Mouse (Mus musculus): ENCODE data around the gene Hs2st1. TPM values are rescaled to one million over a fixed set of nuclear protein-coding genes. Genes with fewer than 3 reads are reported as not detected.

Gene Hs2st1
- total RNA-seq, 2 experiments from 2014 or later: 22.0 to 27.4 TPM

GRCm38 (mm10) chr3:144586731-144587130, 16.8 kb upstream of the Hs2st1 start:
- DNase-seq: no peak

GRCm38 (mm10) chr3:144584789-144585553, 15.0 kb upstream of the Hs2st1 start:
- no peak for DNase-seq

DNA sequence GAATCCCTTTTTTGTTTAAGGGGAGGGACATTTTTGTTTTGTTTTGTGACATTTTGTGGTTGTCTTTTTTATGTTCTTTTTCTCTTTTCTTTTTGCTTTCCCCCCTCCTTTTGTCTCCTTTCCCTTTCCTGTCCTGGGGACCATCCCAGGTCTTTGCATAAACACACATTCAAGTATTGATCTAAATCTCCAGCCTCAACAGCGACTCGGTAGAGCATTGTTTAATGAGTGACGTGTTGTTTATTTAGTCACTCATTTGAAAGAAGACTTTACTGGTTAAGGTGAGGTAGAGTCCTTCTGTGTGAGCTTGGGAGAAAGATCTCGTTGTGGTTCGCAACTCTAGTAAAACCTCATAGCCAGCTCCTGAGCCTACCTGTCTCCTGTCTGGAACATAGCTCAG, 13.8 kb upstream of the Hs2st1 start:
- DNase-seq: no peak

DNA sequence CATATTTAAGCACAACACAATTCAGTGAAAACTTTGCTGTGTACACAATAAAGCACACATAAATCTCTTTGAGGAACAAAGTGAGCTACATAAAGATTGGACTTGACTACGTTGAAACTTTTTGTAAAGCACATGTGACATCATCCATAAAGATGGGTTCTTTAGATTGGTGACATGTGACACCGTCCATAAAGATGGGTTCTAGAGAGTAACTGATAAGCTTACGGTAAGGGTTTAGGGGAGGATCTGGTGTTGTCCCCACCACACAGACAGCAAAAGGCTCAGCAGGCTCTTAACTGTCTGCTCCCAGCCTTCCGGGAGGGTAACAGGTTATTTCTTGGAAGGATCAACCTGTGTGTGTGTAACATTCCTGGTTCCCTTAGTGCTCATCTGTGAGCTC, 12.3 kb upstream of the Hs2st1 start:
- DNase-seq: no peak

- DNase-seq: no peak
Observed at GRCm38 (mm10) chr3:144581842-144582241, 11.9 kb upstream of the Hs2st1 start.

DNA sequence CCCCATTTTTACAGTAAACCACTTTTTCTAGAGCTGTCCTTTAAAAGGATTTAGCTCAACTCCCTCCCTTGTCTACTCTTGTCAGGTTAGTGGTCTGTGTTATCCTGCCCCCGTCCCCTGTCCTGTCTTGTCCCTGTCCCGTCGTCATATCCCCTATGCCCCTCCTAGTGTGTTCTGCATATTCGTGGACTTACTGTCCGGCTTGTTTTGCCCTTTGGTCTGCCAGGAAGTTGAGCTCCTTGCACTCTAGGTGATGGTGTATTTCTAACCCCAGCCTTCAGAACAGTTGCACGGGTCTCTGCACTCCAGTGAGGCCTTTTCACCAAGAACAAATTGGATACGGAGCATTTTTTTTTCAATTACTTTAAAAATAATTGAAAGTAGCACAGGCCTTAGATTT, 10.3 kb upstream of the Hs2st1 start:
- DNase-seq: no peak

- no peak for DNase-seq
Observed at GRCm38 (mm10) chr3:144579796-144580195, 9.8 kb upstream of the Hs2st1 start.

GRCm38 (mm10) chr3:144578921-144579320, 8.9 kb upstream of the Hs2st1 start:
- DNase-seq: no peak

- no peak for DNase-seq
Observed at GRCm38 (mm10) chr3:144577366-144578340, 7.7 kb upstream of the Hs2st1 start.

DNA sequence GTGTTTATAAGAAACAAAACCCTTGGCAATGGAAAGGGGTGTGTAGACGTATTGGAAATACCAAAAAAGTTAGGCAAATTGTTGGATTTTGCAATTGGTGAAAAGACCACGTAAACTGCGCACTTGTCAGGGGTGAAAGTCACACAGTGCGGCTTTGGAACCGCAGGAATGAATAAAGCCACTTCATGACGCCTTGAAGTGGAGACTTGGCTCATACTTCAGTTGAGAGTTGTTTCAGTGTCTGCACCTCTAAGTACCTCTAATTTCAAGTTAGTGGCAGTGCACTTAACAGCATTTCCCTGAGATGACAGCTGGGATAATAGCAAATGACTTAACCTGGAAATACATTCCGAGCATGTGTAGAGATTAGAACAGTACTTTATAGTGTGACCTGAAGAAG, 4.3 kb upstream of the Hs2st1 start:
- no peak for DNase-seq

GRCm38 (mm10) chr3:144570816-144571487, 971 bp upstream of the Hs2st1 start:
- peak; percentile 85 for DNase-seq

GRCm38 (mm10) chr3:144569401-144569971, 495 bp downstream of the Hs2st1 start:
- DNase-seq: no peak

DNA sequence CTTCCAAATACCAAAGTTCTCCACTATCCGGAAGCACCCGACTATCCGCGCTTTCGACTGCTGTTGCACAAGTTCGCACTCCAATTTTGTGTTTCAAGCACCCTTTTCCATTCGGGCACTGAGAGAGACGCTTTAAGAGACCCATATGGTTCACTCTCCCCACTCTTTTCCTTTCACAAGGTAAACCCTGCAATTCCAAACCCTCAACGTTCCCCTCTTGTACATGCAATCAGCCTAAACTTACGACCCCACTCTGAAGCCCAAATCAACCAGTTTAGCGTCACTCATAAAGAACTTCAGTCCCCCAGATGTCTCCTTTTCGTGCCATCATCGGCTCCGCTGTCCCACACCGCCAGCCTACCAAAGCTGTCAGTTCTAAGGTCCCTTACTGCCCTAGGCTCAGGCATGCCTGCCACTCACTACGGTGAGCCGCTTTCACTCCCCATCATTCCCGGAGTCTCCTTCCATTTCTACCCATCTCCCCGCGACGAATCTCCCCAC, 1.1 kb downstream of the Hs2st1 start:
- DNase-seq: no peak

- no peak for DNase-seq
Observed at GRCm38 (mm10) chr3:144565212-144565611, 4.8 kb downstream of the Hs2st1 start.

GRCm38 (mm10) chr3:144563916-144564315, 6.1 kb downstream of the Hs2st1 start:
- DNase-seq: no peak

GRCm38 (mm10) chr3:144561511-144562250, 8.3 kb downstream of the Hs2st1 start:
- DNase-seq: no peak

GRCm38 (mm10) chr3:144558274-144558673, 11.7 kb downstream of the Hs2st1 start:
- DNase-seq: no peak

GRCm38 (mm10) chr3:144556625-144557324, 13.2 kb downstream of the Hs2st1 start:
- DNase-seq: no peak

- DNase-seq: no peak
Observed at GRCm38 (mm10) chr3:144555144-144555543, 14.8 kb downstream of the Hs2st1 start.

GRCm38 (mm10) chr3:144554503-144554902, 15.5 kb downstream of the Hs2st1 start:
- DNase-seq: no peak

GRCm38 (mm10) chr3:144553942-144554341, 16.0 kb downstream of the Hs2st1 start:
- no peak for DNase-seq

Data from gastrocnemius, postnatal 10 days (tissue).